Mouse (Mus musculus) brain, embryonic 14.5 days (tissue): ENCODE data around the gene Abcc12.

Experiments
- CTCF ChIP-seq: fragments of 200-500 bp; IDR thresholded peaks from 2 replicates; pipeline ENCODE4 v1.5.1; 2012; ENCODE audit warnings: inconsistent platforms, mild to moderate bottlenecking, moderate library complexity, borderline replicate concordance; ENCODE audit not compliant: insufficient read depth, insufficient read length; ENCODE audit errors: extremely low read depth
- POLR2A ChIP-seq: fragments of 200-500 bp; IDR thresholded peaks from 2 replicates; pipeline ENCODE4 v1.6.1; 2012; ENCODE audit warnings: mild to moderate bottlenecking, inconsistent platforms, borderline replicate concordance; ENCODE audit not compliant: poor library complexity, insufficient read depth, insufficient read length, severe bottlenecking; ENCODE audit errors: extremely low read depth

- no peak for TF ChIP-seq POLR2A
- no peak for TF ChIP-seq CTCF
Measured at GRCm38 (mm10) chr8:86554220-86554891, 26.1 kb downstream of the Abcc12 start.
